Mouse (Mus musculus) embryonic facial prominence, embryonic 15.5 days (tissue): Measurements from ENCODE around the gene Myo7a. TPM values are rescaled to one million over a fixed set of nuclear protein-coding genes. Genes with fewer than 3 reads are reported as not detected.

Experiments
- ATAC-seq: fragments of 200-750 bp; cut with Nextera tagmentation; 2 replicates; pipeline ENCODE4 v1.8.0; 2017; ENCODE audit warnings: low read depth, moderate TSS enrichment; ENCODE audit not compliant: insufficient number of reproducible peaks, low FRiP score, low TSS enrichment
- H3K27ac ChIP-seq: fragments of 300-500 bp; sonication (generic); replicated peaks from 2 replicates; pipeline ENCODE4 v1.5.1; 2015; ENCODE audit warnings: mild to moderate bottlenecking, inconsistent platforms
- H3K27me3 ChIP-seq: fragments of 300-500 bp; sonication (generic); 2 replicates; pipeline ENCODE4 v1.6.1; 2015; ENCODE audit warnings: inconsistent platforms
- H3K36me3 ChIP-seq: fragments of 300-500 bp; sonication (generic); 2 replicates; pipeline ENCODE4 v1.6.1; 2015; ENCODE audit warnings: mild to moderate bottlenecking, inconsistent platforms
- H3K4me1 ChIP-seq: fragments of 300-500 bp; sonication (generic); 2 replicates; pipeline ENCODE4 v1.6.1; 2015; ENCODE audit warnings: inconsistent platforms
- H3K4me2 ChIP-seq: fragments of 300-500 bp; sonication (generic); replicated peaks from 2 replicates; pipeline ENCODE4 v1.6.1; 2015; ENCODE audit warnings: mild to moderate bottlenecking, inconsistent platforms
- H3K4me3 ChIP-seq: fragments of 300-500 bp; sonication (generic); replicated peaks from 2 replicates; pipeline ENCODE4 v1.5.1; 2015; ENCODE audit warnings: mild to moderate bottlenecking, inconsistent platforms
- H3K9ac ChIP-seq: fragments of 300-500 bp; sonication (generic); 2 replicates; pipeline ENCODE4 v1.6.1; 2015; ENCODE audit warnings: inconsistent platforms
- H3K9me3 ChIP-seq: fragments of 300-500 bp; sonication (generic); replicated peaks from 2 replicates; pipeline ENCODE4 v1.6.1; 2016; ENCODE audit warnings: inconsistent platforms
- WGBS: fragments of 180-500 bp; shearing (Covaris S2); methylation state at CpG from one replicate; pipeline ENCODE4 v1.1.7; 2015; 5-methylcytosine and 5-hydroxymethylcytosine counted together
- polyA plus RNA-seq: library from polyadenylated mRNA; unstranded; fragments of >200 nt; fragmentation: Nextera tagmentation; extraction: Ambion mirVana; gene quantifications from 2 replicates; pipeline ENCODE4 v1.2.1, GENCODE M21; 2015

The Myo7a gene
- polyA plus RNA-seq = 7.2 and 9.8 TPM in 2 replicates

DNA sequence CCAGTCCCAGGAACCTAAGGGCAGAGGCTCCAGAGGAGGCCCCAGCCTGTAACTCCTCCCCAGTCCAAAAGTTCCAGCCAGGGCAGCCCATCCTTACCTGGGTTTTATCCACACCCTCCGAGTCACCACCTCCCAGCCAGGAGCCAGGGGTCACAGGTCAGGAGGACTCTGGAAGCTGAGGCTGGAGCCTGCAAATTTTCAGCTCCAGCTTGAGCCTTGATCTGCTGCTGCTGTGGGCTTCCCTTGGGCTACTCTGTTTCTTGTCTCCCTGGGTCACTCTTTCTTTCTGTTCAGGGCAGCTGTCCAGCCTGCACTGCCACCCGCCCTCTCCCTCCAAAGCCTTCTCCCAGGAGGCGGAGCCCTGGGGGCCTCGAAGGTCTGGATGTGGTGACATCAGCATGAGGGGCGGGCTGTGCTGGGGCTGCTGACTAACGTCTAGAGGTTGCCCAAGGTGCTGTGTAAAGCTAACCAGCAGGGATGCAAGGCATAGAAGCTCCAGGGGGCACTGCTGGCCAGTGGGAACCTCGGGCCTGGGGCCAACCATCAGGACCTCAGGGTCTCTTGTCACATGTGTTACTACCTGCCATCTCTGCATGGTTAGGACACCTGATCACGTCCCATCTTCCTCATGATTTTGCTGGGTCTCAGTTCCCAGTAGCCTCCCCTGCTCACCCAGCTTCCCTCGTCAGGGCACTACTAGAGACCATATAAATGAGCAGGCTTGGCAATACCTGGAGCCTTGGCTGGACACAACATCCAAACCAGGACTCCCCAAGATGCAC is at the start of gene Myo7a:
Gene Myo7a, minus strand, starts transcription at position 346 of the 782 bp plus-strand sequence.
- Histone ChIP-seq H3K36me3 (no peaks in the 10 kb centered on the region), H3K27me3 (no peaks in the 10 kb centered on the region), H3K4me3 (peak within 1 kb of the TSS; percentile 29), H3K27ac (no peak within 1 kb of the TSS), H3K9me3 (no peaks in the 10 kb centered on the region), H3K9ac (no peak within 1 kb of the TSS), H3K4me2 (peak within 1 kb of the TSS; percentile 57), H3K4me1 (peaks cover 20% of the 10 kb centered on the region)
- ATAC-seq = no peak
- WGBS = 37% methylated on average over 9 of the region's 9 CpGs

DNA sequence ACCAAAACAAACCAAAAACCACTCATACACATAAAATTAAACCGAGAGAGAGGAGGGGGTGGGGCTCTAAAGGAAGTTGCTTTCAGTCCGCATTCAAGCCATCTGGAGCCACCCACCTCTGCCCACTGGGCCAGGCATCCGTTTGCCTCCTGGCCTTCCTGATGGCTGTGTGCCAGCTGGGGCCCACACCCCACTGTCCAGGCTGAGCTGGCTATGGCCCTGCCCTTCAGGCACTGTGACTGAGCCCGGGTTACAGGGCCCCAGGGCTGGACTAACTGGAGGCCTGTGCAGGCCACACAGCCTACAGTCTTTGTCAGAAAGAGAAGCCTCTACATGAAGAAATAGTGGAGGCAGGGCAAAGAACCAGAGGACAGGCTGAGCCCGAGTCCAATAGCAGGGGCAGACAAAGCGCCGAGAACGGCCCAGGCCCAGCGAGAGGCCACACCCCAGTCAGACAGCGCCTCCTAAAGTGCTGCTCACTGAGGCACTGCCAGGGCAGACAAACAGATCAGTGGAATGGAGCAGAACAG is 45.7 kb upstream of the Myo7a start:
- Histone ChIP-seq H3K27ac (peak overlapping the region; percentile 52), H3K4me1 (peaks cover 34% of the 10 kb centered on the region), H3K9ac (no peak overlapping the region; the same call in 1 of the 2 replicates), H3K27me3 (no peaks in the 10 kb centered on the region), H3K36me3 (0 out of 2 replicates have a peak, but pooled peaks cover 4% of the 10 kb centered on the region), H3K4me3 (no peak overlapping the region), H3K4me2 (no peak overlapping the region), H3K9me3 (no peaks in the 10 kb centered on the region)
- WGBS = 54% methylated on average over 10 of the region's 10 CpGs
- peak; percentile 55; the same call in 1 of the 2 replicates for ATAC-seq

DNA sequence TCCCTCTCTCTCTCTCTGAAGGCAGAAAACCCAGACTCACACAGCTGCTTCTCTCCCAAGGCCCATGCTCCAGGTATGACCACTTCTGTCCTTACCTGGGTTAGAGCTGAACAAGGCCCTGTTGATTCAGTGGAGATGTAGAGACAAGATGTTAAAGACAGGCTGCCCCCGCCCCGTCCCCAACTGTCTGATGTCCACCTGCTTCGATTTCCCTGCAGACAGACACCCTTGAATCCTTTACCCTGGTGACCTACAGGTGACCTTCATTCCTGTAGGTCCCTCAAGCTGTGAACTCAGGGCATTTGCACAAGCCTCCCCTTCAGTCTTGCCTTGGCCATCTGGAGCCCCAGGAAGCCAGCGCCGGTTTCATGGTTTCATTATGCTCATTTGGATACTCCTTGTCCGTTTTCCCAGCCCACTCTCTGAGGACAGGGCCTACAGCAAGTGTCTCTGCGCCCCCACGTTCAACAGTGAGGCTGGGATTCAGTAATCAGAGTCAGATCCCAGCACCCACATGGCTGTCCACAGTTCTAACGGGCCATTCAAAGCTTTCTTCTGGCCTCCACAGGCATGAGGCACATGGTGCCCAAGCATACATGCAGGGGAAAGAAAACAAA is 45.2 kb upstream of the Myo7a start:
- Histone ChIP-seq H3K27me3 (no peaks in the 10 kb centered on the region), H3K27ac (peak overlapping the region; percentile 52; the same call in 1 of the 2 replicates), H3K4me2 (no peak overlapping the region), H3K4me1 (peaks cover 39% of the 10 kb centered on the region), H3K9ac (no peak overlapping the region), H3K4me3 (no peak overlapping the region), H3K36me3 (0 out of 2 replicates have a peak, but pooled peaks cover 4% of the 10 kb centered on the region), H3K9me3 (no peaks in the 10 kb centered on the region)
- 64% methylated on average over 9 of the region's 9 CpGs for WGBS
- ATAC-seq = no peak

DNA sequence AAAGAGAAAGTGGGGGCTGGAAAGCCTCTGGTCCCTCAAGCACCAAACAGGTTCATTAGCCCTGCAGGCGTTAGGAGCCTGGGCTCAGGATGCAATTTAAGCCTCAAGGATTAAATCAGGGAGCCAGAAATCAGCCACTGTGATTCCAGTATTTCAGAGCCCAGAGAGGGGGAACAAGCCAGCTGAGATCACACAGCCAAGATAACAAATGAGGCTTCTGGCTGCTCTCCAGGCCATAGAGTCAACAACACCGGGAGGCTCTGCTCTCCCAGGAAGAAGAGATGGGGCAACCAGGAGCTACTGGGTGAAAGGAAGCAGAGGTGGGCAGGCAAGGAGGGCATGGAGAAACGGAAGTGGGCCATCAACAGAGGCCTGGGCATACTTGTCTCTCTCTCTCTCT is 44.4 kb upstream of the Myo7a start:
- Histone ChIP-seq H3K4me2 (no peak overlapping the region), H3K4me1 (peaks cover 47% of the 10 kb centered on the region), H3K9ac (no peak overlapping the region), H3K27ac (no peak overlapping the region; the same call in 1 of the 2 replicates), H3K27me3 (no peaks in the 10 kb centered on the region), H3K4me3 (no peak overlapping the region), H3K9me3 (no peaks in the 10 kb centered on the region), H3K36me3 (0 out of 2 replicates have a peak, but pooled peaks cover 4% of the 10 kb centered on the region)
- 56% methylated on average over 3 of the region's 3 CpGs for WGBS
- ATAC-seq = no peak

DNA sequence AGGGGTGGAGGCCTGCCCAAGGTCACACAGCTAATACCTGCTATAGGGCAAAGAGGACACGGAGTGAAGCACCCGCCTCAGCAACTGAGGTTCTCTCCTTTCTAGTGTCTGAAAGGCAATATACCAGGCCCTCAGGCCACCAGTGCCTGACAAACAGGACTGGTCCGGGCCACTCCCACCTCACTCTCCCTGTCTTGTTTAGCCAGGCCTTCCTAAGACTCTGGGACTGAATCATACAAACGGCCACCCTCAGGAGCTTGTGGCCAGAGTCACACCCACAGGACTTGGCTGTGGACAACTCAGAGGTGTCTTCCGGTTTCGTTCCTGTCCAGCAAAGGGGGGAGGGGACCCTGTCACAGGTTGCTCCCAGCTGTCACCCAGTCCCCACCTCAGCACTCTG is 42.9 kb upstream of the Myo7a start:
- Histone ChIP-seq H3K4me3 (no peak overlapping the region), H3K9ac (no peak overlapping the region), H3K36me3 (0 out of 2 replicates have a peak, but pooled peaks cover 4% of the 10 kb centered on the region), H3K9me3 (no peaks in the 10 kb centered on the region), H3K27me3 (no peaks in the 10 kb centered on the region), H3K4me1 (peaks cover 61% of the 10 kb centered on the region), H3K27ac (no peak overlapping the region), H3K4me2 (no peak overlapping the region)
- 62% methylated on average over 6 of the region's 6 CpGs for WGBS
- no peak for ATAC-seq

GRCm38 (mm10) chr7:98160041-98160740 is 40.9 kb upstream of the Myo7a start:
- Histone ChIP-seq H3K27me3 (no peaks in the 10 kb centered on the region), H3K9me3 (no peaks in the 10 kb centered on the region), H3K4me1 (peaks cover 63% of the 10 kb centered on the region), H3K4me2 (no peak overlapping the region), H3K36me3 (0 out of 2 replicates have a peak, but pooled peaks cover 4% of the 10 kb centered on the region), H3K9ac (no peak overlapping the region), H3K4me3 (no peak overlapping the region), H3K27ac (peak overlapping the region; percentile 29; the same call in 1 of the 2 replicates)
- no peak for ATAC-seq
- 40% methylated on average over 8 of the region's 8 CpGs for WGBS

GRCm38 (mm10) chr7:98158481-98158880 is 39.2 kb upstream of the Myo7a start:
- Histone ChIP-seq H3K4me3 (no peak overlapping the region), H3K27ac (peak overlapping the region; percentile 71)
- ATAC-seq = no peak

DNA sequence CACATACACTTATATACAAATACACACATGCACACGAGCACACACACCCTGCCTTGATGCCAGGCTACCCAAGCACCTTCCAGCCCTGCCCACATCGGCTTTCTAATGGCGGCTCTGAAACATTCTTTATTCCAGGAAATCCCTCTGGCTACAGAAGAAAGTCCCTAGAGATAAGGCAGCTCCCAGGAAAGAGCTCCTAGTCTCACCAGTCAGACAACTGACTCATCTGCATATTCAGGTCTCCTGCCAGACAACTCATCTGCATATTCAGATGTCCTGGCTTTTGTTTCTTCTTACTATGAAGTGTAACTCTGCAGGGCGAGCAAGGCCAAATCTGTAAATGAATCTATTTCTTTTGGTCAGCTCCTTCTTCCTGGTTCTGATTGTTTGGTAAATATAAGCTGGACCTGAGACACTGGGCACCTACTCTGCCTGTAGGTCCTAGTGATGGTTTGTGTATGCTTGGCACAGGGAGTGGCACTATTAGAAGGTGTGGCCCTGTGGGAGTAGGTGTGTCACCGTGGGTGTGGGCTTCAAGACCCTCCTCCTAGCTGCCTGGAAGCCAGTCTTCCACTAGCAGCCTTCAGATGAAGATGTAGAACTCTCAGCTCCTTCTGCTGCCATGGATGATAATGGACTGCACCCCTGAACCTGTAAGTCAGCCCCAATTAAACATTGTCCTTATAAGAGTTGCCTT is 38.5 kb upstream of the Myo7a start:
- Histone ChIP-seq H3K9me3 (no peaks in the 10 kb centered on the region), H3K4me3 (no peak overlapping the region), H3K4me2 (0 out of 2 replicates have a peak overlapping the region, but pooled peaks have one; percentile 15), H3K4me1 (peaks cover 51% of the 10 kb centered on the region), H3K36me3 (0 out of 2 replicates have a peak, but pooled peaks cover 4% of the 10 kb centered on the region), H3K9ac (no peak overlapping the region), H3K27ac (peak overlapping the region; percentile 71), H3K27me3 (no peaks in the 10 kb centered on the region)
- no peak for ATAC-seq
- WGBS = 52% methylated on average over 5 of the region's 5 CpGs

More at GRCm38 (mm10) chr7:98158481-98158880, 39.2 kb upstream of the Myo7a start:
- H3K4me2 ChIP-seq = 0 out of 2 replicates have a peak overlapping the region, but pooled peaks have one; percentile 15
- H3K9ac ChIP-seq = no peak overlapping the region
- H3K36me3 ChIP-seq = 0 out of 2 replicates have a peak, but pooled peaks cover 4% of the 10 kb centered on the region
- H3K27me3 ChIP-seq = no peaks in the 10 kb centered on the region
- H3K9me3 ChIP-seq = no peaks in the 10 kb centered on the region
- H3K4me1 ChIP-seq = peaks cover 51% of the 10 kb centered on the region
- WGBS = 47% methylated on average over 8 of the region's 8 CpGs

DNA sequence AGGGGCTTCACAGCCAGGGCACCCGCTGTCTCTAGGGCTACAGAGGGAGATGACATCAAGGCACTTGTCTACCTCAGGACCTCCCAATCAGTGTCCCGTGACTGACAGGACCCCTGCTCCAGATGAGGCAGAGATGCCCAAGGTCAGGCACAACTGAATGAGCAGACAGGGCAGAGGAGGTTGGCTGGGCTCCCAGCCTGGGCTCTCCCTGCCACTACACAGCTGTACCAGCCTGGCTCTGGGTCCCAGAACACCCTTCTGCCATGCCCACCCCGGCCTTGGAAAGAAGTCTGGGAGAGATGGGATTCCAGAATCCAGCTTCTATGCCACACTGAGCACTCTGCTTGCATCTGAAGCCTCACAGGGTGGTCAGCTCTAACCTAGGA is 36.9 kb upstream of the Myo7a start:
- no peak overlapping the region for H3K27ac ChIP-seq
- no peak for ATAC-seq
- H3K9me3 ChIP-seq = no peaks in the 10 kb centered on the region
- WGBS = 58% methylated on average over 3 of the region's 3 CpGs
- H3K27me3 ChIP-seq = no peaks in the 10 kb centered on the region
- H3K4me3 ChIP-seq = no peak overlapping the region
- H3K4me2 ChIP-seq = no peak overlapping the region
- no peak overlapping the region for H3K9ac ChIP-seq
- peaks cover 62% of the 10 kb centered on the region for H3K4me1 ChIP-seq
- 0 out of 2 replicates have a peak, but pooled peaks cover 4% of the 10 kb centered on the region for H3K36me3 ChIP-seq

- Histone ChIP-seq H3K27ac (no peak overlapping the region), H3K4me2 (no peak overlapping the region), H3K4me3 (no peak overlapping the region), H3K27me3 (no peaks in the 10 kb centered on the region), H3K4me1 (peaks cover 56% of the 10 kb centered on the region), H3K9ac (no peak overlapping the region), H3K36me3 (0 out of 2 replicates have a peak, but pooled peaks cover 1% of the 10 kb centered on the region), H3K9me3 (no peaks in the 10 kb centered on the region)
- WGBS = 37% methylated on average over 7 of the region's 8 CpGs
- ATAC-seq = no peak
These were observed 36.4 kb upstream of the Myo7a start for GRCm38 (mm10) chr7:98155546-98156279.
